Mouse (Mus musculus) heart, adult 2 months (tissue): ENCODE measurements around the gene Pnpla5.

ENCODE experiments used
- CTCF ChIP-seq: fragments of 200-600 bp; IDR thresholded peaks from 2 replicates; pipeline ENCODE4 v1.8.1; 2022; ENCODE audit warnings: antibody characterized with exemption, mild to moderate bottlenecking, moderate library complexity
- POLR2A ChIP-seq: fragments of 200-500 bp; IDR thresholded peaks from 2 replicates; pipeline ENCODE4 v1.6.1; 2011; ENCODE audit warnings: mild to moderate bottlenecking, low read depth, low read length, control low read depth; ENCODE audit not compliant: insufficient read depth

GRCm38 (mm10) chr15:84070116-84070676 is 52.8 kb downstream of the Pnpla5 start:
- TF ChIP-seq CTCF (no peak), POLR2A (no peak)
